Mouse (Mus musculus): ENCODE results near the gene H2al2a. TPM values are rescaled to one million over a fixed set of nuclear protein-coding genes. Genes with fewer than 3 reads are reported as not detected.

The H2al2a gene
- total and polyA plus RNA-seq, 3 experiments = not detected

DNA sequence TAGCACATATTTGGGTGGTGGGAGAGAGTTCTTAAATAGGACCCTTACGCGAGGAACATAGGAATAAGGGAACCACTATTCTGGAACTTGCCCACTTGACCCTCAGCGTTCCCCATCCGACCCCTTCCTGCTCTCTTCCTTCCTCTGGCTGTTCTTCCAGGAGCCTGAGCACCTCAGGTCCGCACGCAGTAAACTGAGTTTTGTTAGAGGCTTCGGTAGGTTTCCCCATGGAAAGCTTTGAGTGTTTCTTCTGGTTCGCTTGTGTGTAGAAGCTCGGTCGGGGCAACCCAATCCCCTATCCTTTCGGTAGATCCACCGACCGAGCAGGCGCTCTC, 29.0 kb upstream of the H2al2a start:
- Histone ChIP-seq H3K27ac (ENCODE audit: insufficient read depth, low read depth) (no peak overlapping the region), H3K9me3 (replicated peaks; ENCODE audit: low read length) (no peaks in the 10 kb centered on the region), H3K4me2 (ENCODE audit: insufficient read depth, low read depth, poor library complexity, severe bottlenecking) (no peak overlapping the region), H3K4me1 (ENCODE audit: control insufficient read depth in 1 of 2, insufficient read depth in 2 of 2) (peaks cover 4 to 21% of the 10 kb centered on the region in 2 experiments), H3K4me3 (replicated peaks in 1 of 3; ENCODE audit: low read depth in 2 of 3, low read length in 2 of 3, poor library complexity in 1 of 3) (no peak overlapping the region), H3K9ac (ENCODE audit: insufficient read depth, low read depth) (no peak overlapping the region), H3K36me3 (replicated peaks in 1 of 2; ENCODE audit: control insufficient read depth in 1 of 2, insufficient read depth in 1 of 2, low read length in 1 of 2) (no peaks in the 10 kb centered on the region), H3K27me3 (replicated peaks) (no peaks in the 10 kb centered on the region), H3K79me2 (replicated peaks; ENCODE audit: control insufficient read depth, extremely low read depth, insufficient read depth, poor library complexity, severe bottlenecking) (no peaks in the 10 kb centered on the region)
- dilution Hi-C loops (cut with MboI; ENCODE audit: extremely low pct_ligation_motif_present, extremely low pct_unique_long_range_greater_than_20kb, low sequenced_read_pairs) (no loop called here), in situ Hi-C loops (cut with MboI; ENCODE audit: low pct_ligation_motif_present, low pct_unique_long_range_greater_than_20kb, low sequenced_read_pairs) (loop anchor here (5.0 to 25.0 kb wide), 3 partner anchors 182 to 662 kb away; partner anchors contain the start of genes Bmi1 and Spag6)
- TF ChIP-seq SIN3A (IDR thresholded peaks at IDR 0.05; ENCODE audit: low read length) = no peak
- no peak for DNase-seq (ENCODE audit: extremely low read depth)

GRCm38 (mm10) chr2:18025116-18025515, 28.4 kb upstream of the H2al2a start:
- no peak for DNase-seq (ENCODE audit: extremely low read depth)
- no peak overlapping the region for H3K9ac ChIP-seq (ENCODE audit: insufficient read depth, low read depth)
- H3K4me3 ChIP-seq (replicated peaks in 1 of 3; ENCODE audit: low read depth in 2 of 3, low read length in 2 of 3, poor library complexity in 1 of 3) = no peak overlapping the region
- no peak overlapping the region for H3K27ac ChIP-seq (ENCODE audit: insufficient read depth, low read depth)
- H3K36me3 ChIP-seq (replicated peaks in 1 of 2; ENCODE audit: control insufficient read depth in 1 of 2, insufficient read depth in 1 of 2, low read length in 1 of 2) = no peaks in the 10 kb centered on the region
- in situ Hi-C loops (cut with MboI; ENCODE audit: low pct_ligation_motif_present, low pct_unique_long_range_greater_than_20kb, low sequenced_read_pairs) (loop anchor here (5.0 to 25.0 kb wide), 3 partner anchors 182 to 662 kb away; partner anchors contain the start of genes Bmi1 and Spag6), dilution Hi-C loops (cut with MboI; ENCODE audit: extremely low pct_ligation_motif_present, extremely low pct_unique_long_range_greater_than_20kb, low sequenced_read_pairs) (no loop called here)
- TF ChIP-seq UBTF (IDR thresholded peaks at IDR 0.05; ENCODE audit: low read depth, low read length) = no peak
- no peak for TF ChIP-seq POLR2AphosphoS2 (IDR thresholded peaks at IDR 0.05; ENCODE audit: low read depth, low read length)
- TF ChIP-seq MAFK (IDR thresholded peaks at IDR 0.05; ENCODE audit: insufficient replicate concordance, low read length) = no peak
- no peak for TF ChIP-seq ZC3H11A (IDR thresholded peaks at IDR 0.05; ENCODE audit: low read depth, low read length)
- no peak for TF ChIP-seq POLR2A (IDR thresholded peaks at IDR 0.05; ENCODE audit: low read depth, low read length)
- no peak for TF ChIP-seq RAD21 (IDR thresholded peaks at IDR 0.05; ENCODE audit: low read depth, low read length)
- TF ChIP-seq EP300 (IDR thresholded peaks at IDR 0.05; ENCODE audit: low read length) = no peak
- no peak for TF ChIP-seq HCFC1 (IDR thresholded peaks at IDR 0.05; ENCODE audit: low read depth, low read length)
- no peak for TF ChIP-seq JUN (IDR thresholded peaks at IDR 0.05; ENCODE audit: insufficient read depth, low read depth, low read length)
- no peaks in the 10 kb centered on the region for H3K27me3 ChIP-seq (replicated peaks)
- no peak overlapping the region for H3K4me2 ChIP-seq (ENCODE audit: insufficient read depth, low read depth, poor library complexity, severe bottlenecking)
- H3K79me2 ChIP-seq (replicated peaks; ENCODE audit: control insufficient read depth, extremely low read depth, insufficient read depth, poor library complexity, severe bottlenecking) = no peaks in the 10 kb centered on the region
- no peaks in the 10 kb centered on the region for H3K9me3 ChIP-seq (replicated peaks; ENCODE audit: low read length)
- H3K4me1 ChIP-seq (ENCODE audit: control insufficient read depth in 1 of 2, insufficient read depth in 2 of 2) = peaks cover 4 to 21% of the 10 kb centered on the region in 2 experiments

DNA sequence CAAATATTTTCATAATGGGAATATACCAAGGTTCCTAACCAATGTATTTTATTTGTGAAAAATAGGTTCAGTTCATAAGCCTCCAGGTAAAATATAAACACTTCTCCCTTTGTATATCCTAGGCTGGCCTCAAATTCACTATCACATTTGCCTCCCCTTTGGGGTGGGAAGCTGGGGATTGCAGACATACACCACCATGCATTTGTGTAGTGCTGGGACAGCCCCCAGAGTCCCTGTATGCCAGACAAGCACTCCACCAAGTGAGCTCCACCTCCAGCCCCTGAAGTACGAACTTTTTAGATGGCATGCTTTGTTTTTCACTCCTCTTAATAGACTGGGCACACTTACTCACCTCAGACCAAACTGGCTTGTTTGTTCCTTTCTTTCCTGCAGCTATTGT, 26.1 kb upstream of the H2al2a start:
- H3K4me3 ChIP-seq (replicated peaks in 1 of 3; ENCODE audit: low read depth in 2 of 3, low read length in 2 of 3, poor library complexity in 1 of 3) = no peak overlapping the region
- H3K36me3 ChIP-seq (replicated peaks in 1 of 2; ENCODE audit: control insufficient read depth in 1 of 2, insufficient read depth in 1 of 2, low read length in 1 of 2) = no peaks in the 10 kb centered on the region
- no peak overlapping the region for H3K4me2 ChIP-seq (ENCODE audit: insufficient read depth, low read depth, poor library complexity, severe bottlenecking)
- H3K9ac ChIP-seq (ENCODE audit: insufficient read depth, low read depth) = no peak overlapping the region
- H3K4me1 ChIP-seq (ENCODE audit: control insufficient read depth in 1 of 2, insufficient read depth in 2 of 2) = peaks cover 4 to 18% of the 10 kb centered on the region in 2 experiments
- H3K27ac ChIP-seq (ENCODE audit: insufficient read depth, low read depth) = no peak overlapping the region
- no peak for DNase-seq (ENCODE audit: extremely low read depth)
- no peak for TF ChIP-seq EP300 (IDR thresholded peaks at IDR 0.05; ENCODE audit: low read length)
- TF ChIP-seq HCFC1 (IDR thresholded peaks at IDR 0.05; ENCODE audit: low read depth, low read length) = no peak
- TF ChIP-seq GABPA (IDR thresholded peaks at IDR 0.05; ENCODE audit: insufficient replicate concordance, low read depth, low read length) = no peak
- TF ChIP-seq MAFK (IDR thresholded peaks at IDR 0.05; ENCODE audit: insufficient replicate concordance, low read length) = no peak
- no peak for TF ChIP-seq PAX5 (IDR thresholded peaks at IDR 0.05; ENCODE audit: low read length)
- TF ChIP-seq MEF2A (IDR thresholded peaks at IDR 0.05; ENCODE audit: borderline replicate concordance, low read depth, low read length) = no peak
- no peak for TF ChIP-seq SIN3A (IDR thresholded peaks at IDR 0.05; ENCODE audit: low read length)
- TF ChIP-seq MYC (IDR thresholded peaks at IDR 0.05; ENCODE audit: low read depth, low read length) = no peak
- TF ChIP-seq ZNF384 (IDR thresholded peaks at IDR 0.05; ENCODE audit: low read depth, low read length) = no peak
- no peak for TF ChIP-seq NELFE (IDR thresholded peaks at IDR 0.05; ENCODE audit: low read depth, low read length)
- TF ChIP-seq MAZ (IDR thresholded peaks at IDR 0.05; ENCODE audit: low read depth, low read length) = no peak
- TF ChIP-seq ZMIZ1 (IDR thresholded peaks at IDR 0.05; ENCODE audit: low read depth, low read length) = no peak
- TF ChIP-seq CHD1 (IDR thresholded peaks at IDR 0.05; ENCODE audit: low read depth, low read length) = no peak
- TF ChIP-seq JUND (conservative IDR thresholded peaks at IDR 0.05; ENCODE audit: low read depth, low read length) = no peak
- no peak for TF ChIP-seq E2F4 (IDR thresholded peaks at IDR 0.05; ENCODE audit: insufficient replicate concordance, low read depth, low read length)
- dilution Hi-C loops (cut with MboI; ENCODE audit: extremely low pct_ligation_motif_present, extremely low pct_unique_long_range_greater_than_20kb, low sequenced_read_pairs) = no loop called here
- no peaks in the 10 kb centered on the region for H3K79me2 ChIP-seq (replicated peaks; ENCODE audit: control insufficient read depth, extremely low read depth, insufficient read depth, poor library complexity, severe bottlenecking)
- H3K9me3 ChIP-seq (replicated peaks; ENCODE audit: low read length) = peaks cover 3% of the 10 kb centered on the region
- no peaks in the 10 kb centered on the region for H3K27me3 ChIP-seq (replicated peaks)
- in situ Hi-C loops (cut with MboI; ENCODE audit: low pct_ligation_motif_present, low pct_unique_long_range_greater_than_20kb, low sequenced_read_pairs) = no loop called here
